Mouse (Mus musculus) liver, embryonic 16.5 days (tissue): ENCODE results near the gene Gm10642. TPM values are rescaled to one million over a fixed set of nuclear protein-coding genes. Genes with fewer than 3 reads are reported as not detected.

Source experiments
- ATAC-seq: fragments of 200-750 bp; cut with Nextera tagmentation; 2 replicates; pipeline ENCODE4 v1.8.0; 2017; ENCODE audit warnings: low read depth, mild to moderate bottlenecking, moderate number of reproducible peaks, moderate library complexity
- H3K27ac ChIP-seq: fragments of 300-500 bp; sonication (generic); 2 replicates; pipeline ENCODE4 v1.5.1; 2014; ENCODE audit warnings: mild to moderate bottlenecking, low read length
- H3K27me3 ChIP-seq: fragments of 300-500 bp; sonication (generic); 2 replicates; pipeline ENCODE4 v1.6.1; 2014; ENCODE audit warnings: low read depth, low read length, mixed read lengths; ENCODE audit not compliant: control insufficient read depth, insufficient read depth
- H3K36me3 ChIP-seq: fragments of 300-500 bp; sonication (generic); 2 replicates; pipeline ENCODE4 v1.6.1; 2014; ENCODE audit warnings: mild to moderate bottlenecking; ENCODE audit not compliant: control insufficient read depth, insufficient read depth
- H3K4me1 ChIP-seq: fragments of 300-500 bp; sonication (generic); 2 replicates; pipeline ENCODE4 v1.6.1; 2014; ENCODE audit warnings: low read depth, low read length, mixed read lengths; ENCODE audit not compliant: control insufficient read depth
- H3K4me2 ChIP-seq: fragments of 300-500 bp; sonication (generic); 2 replicates; pipeline ENCODE4 v1.6.1; 2014; ENCODE audit warnings: low read depth, low read length, mixed read lengths
- H3K4me3 ChIP-seq: fragments of 300-500 bp; sonication (generic); 2 replicates; pipeline ENCODE4 v1.5.1; 2014; ENCODE audit warnings: low read depth, mild to moderate bottlenecking, low read length
- H3K9ac ChIP-seq: fragments of 300-500 bp; sonication (generic); 2 replicates; pipeline ENCODE4 v1.6.1; 2014; ENCODE audit warnings: low read depth, low read length
- H3K9me3 ChIP-seq: fragments of 300-500 bp; sonication (generic); replicated peaks from 2 replicates; pipeline ENCODE4 v1.6.1; 2016; ENCODE audit warnings: low read length; ENCODE audit not compliant: control insufficient read depth
- WGBS: fragments of 180-500 bp; shearing (Covaris S2); extraction: QIAGEN DNeasy Blood & Tissue Kit; methylation state at CpG from one replicate; pipeline ENCODE4 v1.1.7; 2014; ENCODE audit not compliant: insufficient replicate concordance; 5-methylcytosine and 5-hydroxymethylcytosine counted together
- polyA plus RNA-seq: library from polyadenylated mRNA; unstranded; fragments of >200 nt; fragmentation: Nextera tagmentation; extraction: Ambion mirVana; gene quantifications from 2 replicates; pipeline ENCODE4 v1.2.1, GENCODE M21; 2015

The Gm10642 gene
- polyA plus RNA-seq = 0.90 and 0.92 TPM in 2 replicates

DNA sequence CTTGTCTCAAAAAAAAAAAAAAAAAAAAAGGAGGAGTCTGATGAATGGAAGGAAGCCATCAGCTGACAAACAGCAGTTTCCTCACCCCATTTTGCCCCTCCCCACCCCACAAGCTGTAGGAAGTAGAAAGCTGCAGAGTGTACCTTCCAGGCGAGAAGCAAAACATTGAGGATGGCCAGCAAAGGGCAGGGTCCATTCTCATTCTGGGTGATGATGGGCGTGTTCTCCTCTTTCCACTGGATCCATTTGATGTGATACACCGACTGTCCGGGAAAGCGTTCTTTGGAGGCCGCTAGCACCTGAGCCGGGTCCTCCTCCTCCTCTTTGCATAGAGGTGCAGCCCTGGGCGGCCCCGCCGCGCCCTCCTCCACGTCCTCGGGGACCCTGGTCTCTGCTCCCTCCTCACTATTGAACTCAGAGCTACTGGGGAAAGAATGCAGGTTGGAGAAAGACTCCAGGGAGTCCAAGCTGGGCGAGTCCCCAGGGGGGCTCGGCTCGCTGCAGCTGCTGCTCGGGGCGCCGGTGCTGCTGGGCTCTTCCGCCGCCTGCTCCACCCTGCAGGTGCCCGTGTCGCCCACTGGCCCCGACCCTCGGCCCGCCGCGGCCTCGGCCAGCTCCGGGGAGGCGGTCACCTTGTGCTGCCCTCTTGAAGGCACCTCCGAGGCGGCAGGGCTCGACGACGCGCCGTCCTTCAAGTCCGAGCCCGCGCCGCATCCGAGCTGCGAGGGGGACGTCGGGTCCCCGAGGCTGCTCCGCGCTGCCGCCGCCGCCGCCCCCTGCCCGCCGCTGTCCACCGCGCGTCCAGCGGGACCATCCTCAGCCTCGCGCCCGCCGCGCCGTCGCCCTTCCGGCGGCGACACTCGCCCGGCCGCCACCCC, at the start of gene Gm10642:
Gene Gm10642, plus strand, starts transcription at position 122 of the 878 bp plus-strand sequence.
- peak within 1 kb of the TSS; percentile 94 for H3K9ac ChIP-seq
- peak within 1 kb of the TSS; percentile 93 for H3K27ac ChIP-seq
- peaks cover 32% of the 10 kb centered on the region for H3K4me1 ChIP-seq
- ATAC-seq = peak; percentile 11
- peak within 1 kb of the TSS; percentile 73 for H3K4me2 ChIP-seq
- peaks cover 2% of the 10 kb centered on the region; the same call in 1 of the 2 replicates for H3K36me3 ChIP-seq
- WGBS = under 1% methylated on average over 72 of the region's 72 CpGs
- no peaks in the 10 kb centered on the region for H3K9me3 ChIP-seq
- H3K27me3 ChIP-seq = no peaks in the 10 kb centered on the region
- H3K4me3 ChIP-seq = peak within 1 kb of the TSS; percentile 90

DNA sequence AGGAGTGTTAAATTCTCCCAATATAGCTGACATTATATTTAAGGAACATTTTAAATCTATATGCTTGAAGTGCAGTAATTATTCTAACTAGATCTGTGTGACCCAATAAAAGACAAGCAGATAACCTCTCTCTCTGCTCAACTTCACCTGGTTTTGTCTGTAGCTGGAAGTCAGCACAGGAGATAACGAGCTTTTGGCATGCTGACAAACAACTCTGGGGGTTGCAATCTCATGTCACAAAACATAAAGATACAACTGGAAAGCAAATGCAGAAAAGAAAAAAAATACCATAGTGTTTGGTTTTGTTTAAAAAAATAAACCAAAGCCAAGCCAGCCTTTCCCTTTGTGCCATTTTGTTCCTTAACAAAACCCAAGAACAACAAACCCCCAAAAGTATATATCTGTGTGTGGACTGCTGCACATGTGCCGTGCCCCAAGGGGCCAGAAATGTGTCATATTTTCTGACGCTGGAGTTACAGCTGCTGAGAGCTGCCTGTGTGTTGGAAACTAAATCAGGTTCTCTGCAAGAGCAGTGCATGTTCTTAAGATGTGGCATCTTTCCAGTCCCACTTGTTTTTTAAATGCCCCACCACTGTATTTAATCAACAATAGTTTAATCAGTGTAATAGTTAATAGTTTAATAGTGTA, 44.9 kb upstream of the Gm10642 start:
- peaks cover 40% of the 10 kb centered on the region for H3K36me3 ChIP-seq
- WGBS = 60% methylated on average over 3 of the region's 3 CpGs

DNA sequence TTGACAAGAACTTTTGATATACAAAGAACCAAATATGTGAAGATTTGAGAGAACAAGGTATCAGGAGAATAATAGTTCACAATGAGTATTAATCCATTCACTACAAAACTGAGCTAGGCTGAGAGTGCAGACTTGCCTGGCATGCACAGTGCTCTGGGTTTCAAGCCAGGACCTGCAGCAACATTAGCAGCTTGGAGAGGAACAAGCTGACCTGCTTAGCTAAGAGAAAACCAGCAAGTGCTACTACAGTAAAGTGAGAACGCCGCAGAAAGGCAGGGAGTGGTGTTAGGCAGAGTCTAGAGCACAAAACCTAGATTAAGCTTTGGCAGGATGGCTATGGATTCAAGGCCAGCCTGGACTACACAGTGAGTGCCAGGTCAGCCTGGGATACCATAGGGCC, 26.3 kb upstream of the Gm10642 start:
- Histone ChIP-seq H3K27ac (no peak overlapping the region), H3K36me3 (peaks cover 23% of the 10 kb centered on the region), H3K4me3 (no peak overlapping the region), H3K9me3 (no peaks in the 10 kb centered on the region), H3K27me3 (no peaks in the 10 kb centered on the region), H3K4me1 (no peaks in the 10 kb centered on the region), H3K4me2 (no peak overlapping the region), H3K9ac (no peak overlapping the region)
- WGBS = 82% methylated on average over 2 of the region's 2 CpGs
- ATAC-seq = no peak

More for the DNA sequence above, 44.9 kb upstream of the Gm10642 start:
- no peaks in the 10 kb centered on the region for H3K9me3 ChIP-seq
- H3K27me3 ChIP-seq = no peaks in the 10 kb centered on the region
- no peak overlapping the region for H3K4me2 ChIP-seq
- H3K9ac ChIP-seq = no peak overlapping the region
- no peak overlapping the region for H3K4me3 ChIP-seq
- ATAC-seq = no peak
- H3K27ac ChIP-seq = no peak overlapping the region
- no peaks in the 10 kb centered on the region for H3K4me1 ChIP-seq

DNA sequence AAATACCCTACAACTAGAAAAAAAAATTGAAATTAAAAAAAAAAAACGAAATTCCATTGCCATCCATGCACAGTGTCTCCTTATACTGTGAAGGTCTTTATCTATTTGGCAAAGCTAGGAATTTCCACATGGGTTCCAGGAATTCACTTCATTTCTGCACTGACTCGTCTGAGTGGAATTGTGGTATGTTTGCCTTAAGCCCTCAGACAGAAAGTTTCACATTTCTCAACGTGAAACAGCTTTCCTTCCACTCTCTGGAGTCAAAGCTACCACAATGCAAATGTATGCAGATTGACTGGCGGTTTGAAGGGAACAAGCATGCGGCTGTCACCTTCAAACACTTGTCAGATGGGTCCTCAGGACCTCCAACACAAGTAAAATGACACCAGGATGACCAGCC, 24.4 kb upstream of the Gm10642 start:
- Histone ChIP-seq H3K4me3 (no peak overlapping the region), H3K4me2 (no peak overlapping the region), H3K27me3 (no peaks in the 10 kb centered on the region), H3K36me3 (peaks cover 12% of the 10 kb centered on the region), H3K4me1 (no peaks in the 10 kb centered on the region), H3K27ac (no peak overlapping the region), H3K9ac (no peak overlapping the region), H3K9me3 (no peaks in the 10 kb centered on the region)
- no peak for ATAC-seq
- 45% methylated on average over 5 of the region's 5 CpGs for WGBS

DNA sequence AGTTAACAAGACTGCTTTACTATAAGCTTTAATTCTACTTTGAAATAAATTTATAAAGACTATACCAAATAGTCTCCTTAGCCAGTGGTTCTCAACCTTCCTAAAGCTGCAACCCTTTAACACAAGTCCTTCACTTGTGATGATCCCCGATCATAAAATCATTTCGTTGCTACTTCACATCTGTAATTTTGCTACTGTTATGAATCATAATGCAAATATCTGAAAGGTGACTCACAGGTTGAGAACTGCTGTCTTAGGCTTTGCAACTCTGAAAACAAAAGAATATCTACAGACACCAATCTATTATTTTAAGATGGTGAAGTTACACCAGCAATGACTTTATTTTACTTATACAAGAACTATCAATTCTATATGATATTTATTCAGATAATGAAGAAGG, 19.3 kb upstream of the Gm10642 start:
- 85% methylated on average over 2 of the region's 2 CpGs for WGBS
- ATAC-seq = no peak
- Histone ChIP-seq H3K9me3 (no peaks in the 10 kb centered on the region), H3K27me3 (no peaks in the 10 kb centered on the region), H3K4me2 (no peak overlapping the region), H3K4me3 (no peak overlapping the region), H3K27ac (no peak overlapping the region), H3K9ac (no peak overlapping the region), H3K4me1 (no peaks in the 10 kb centered on the region), H3K36me3 (peaks cover 9% of the 10 kb centered on the region)

DNA sequence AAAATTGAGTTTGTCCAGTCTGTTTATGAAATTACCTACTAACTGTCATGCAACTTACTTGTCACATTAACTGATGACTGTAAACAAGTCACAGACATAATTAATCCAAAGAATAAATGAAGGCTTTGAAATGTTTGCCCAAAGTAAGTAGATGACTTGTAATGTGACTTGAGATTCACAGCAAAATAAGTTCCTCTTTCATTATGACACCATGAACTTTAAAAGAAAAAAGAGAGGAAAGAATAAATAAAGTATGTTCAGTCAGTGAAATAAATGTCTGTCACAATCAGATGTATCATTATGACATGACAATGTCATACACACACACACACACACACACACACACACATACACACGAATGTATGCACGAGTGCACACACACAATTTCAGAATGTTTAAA, 5.8 kb upstream of the Gm10642 start:
- Histone ChIP-seq H3K9me3 (no peaks in the 10 kb centered on the region), H3K4me3 (no peak overlapping the region), H3K4me1 (peaks cover 27% of the 10 kb centered on the region), H3K27me3 (no peaks in the 10 kb centered on the region), H3K36me3 (peaks cover 11% of the 10 kb centered on the region), H3K4me2 (no peak overlapping the region), H3K27ac (no peak overlapping the region), H3K9ac (no peak overlapping the region)
- no peak for ATAC-seq
- 77% methylated on average over 2 of the region's 2 CpGs for WGBS

DNA sequence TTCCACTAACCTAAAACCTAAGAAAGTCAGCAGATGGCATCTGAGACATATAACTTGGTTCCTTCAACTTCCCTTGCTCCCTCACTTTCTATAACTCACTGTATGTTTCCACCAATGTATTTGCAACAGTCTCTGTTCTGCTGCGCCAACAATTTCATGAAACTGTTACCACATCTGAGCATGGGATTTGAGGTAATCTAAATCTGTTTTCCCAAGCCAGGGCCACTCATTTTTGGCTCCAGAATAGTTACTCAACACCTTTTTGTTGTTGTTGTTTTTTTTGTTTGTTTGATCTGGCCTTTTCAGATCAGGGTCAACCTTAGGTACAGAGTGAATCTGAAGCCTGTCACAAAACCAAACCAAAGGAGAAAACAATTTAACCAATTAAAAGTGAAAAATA, 5.1 kb upstream of the Gm10642 start:
- no peak overlapping the region for H3K9ac ChIP-seq
- H3K4me1 ChIP-seq = peaks cover 27% of the 10 kb centered on the region
- no peak overlapping the region for H3K4me2 ChIP-seq
- H3K27me3 ChIP-seq = no peaks in the 10 kb centered on the region
- no peak for ATAC-seq
- peaks cover 11% of the 10 kb centered on the region for H3K36me3 ChIP-seq
- no peaks in the 10 kb centered on the region for H3K9me3 ChIP-seq
- no peak overlapping the region for H3K4me3 ChIP-seq
- no peak overlapping the region for H3K27ac ChIP-seq
- 98% methylated on average over 1 of the region's 1 CpGs for WGBS

DNA sequence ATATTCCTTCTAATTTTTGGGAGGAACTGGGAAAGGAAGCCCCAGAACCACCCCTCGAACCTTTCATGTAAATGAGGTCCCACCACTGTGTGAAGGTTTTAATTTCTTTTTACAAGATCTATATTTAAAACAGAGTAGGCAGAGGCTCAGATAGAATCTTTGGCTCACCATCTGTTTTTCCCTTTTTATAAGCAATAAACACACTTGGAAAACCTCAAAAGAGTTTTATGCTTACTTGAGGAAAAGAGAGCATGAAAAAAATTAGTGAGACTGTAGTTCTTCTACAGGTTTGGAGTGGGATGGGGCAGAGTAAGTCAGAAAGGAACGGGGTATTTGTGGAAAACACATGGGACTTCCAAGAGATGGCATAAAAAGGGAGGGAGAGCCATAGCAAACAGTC, 3.8 kb upstream of the Gm10642 start:
- Histone ChIP-seq H3K9ac (no peak overlapping the region), H3K4me3 (peak overlapping the region; percentile 14), H3K4me2 (peak overlapping the region; percentile 44; the same call in 1 of the 2 replicates)

DNA sequence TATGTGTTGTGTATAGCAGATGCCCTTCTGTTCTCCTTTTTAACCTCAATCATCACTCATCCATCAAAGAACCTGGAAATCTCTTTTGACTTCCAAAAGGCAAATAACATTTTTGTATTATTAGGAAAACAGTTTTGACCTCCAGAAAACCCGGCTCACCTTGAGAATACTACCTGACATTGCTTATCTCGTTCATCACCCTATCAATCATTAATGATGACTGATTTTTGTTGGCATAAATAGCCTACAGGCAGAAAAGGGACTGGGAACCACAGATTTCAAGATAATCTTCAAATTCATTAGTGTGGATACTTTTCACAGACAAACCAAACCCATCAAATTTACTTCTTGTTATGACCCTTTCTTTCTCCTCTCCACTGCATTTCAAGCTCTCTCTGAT, 2.2 kb upstream of the Gm10642 start:
- Histone ChIP-seq H3K4me2 (peak overlapping the region; percentile 73), H3K9ac (peak overlapping the region; percentile 38; the same call in 1 of the 2 replicates), H3K27ac (no peak overlapping the region), H3K4me1 (peaks cover 30% of the 10 kb centered on the region), H3K27me3 (no peaks in the 10 kb centered on the region), H3K4me3 (peak overlapping the region; percentile 90), H3K9me3 (no peaks in the 10 kb centered on the region), H3K36me3 (peaks cover 11% of the 10 kb centered on the region)
- ATAC-seq = no peak
- 59% methylated on average over 2 of the region's 2 CpGs for WGBS

More for the DNA sequence above, 3.8 kb upstream of the Gm10642 start:
- H3K36me3 ChIP-seq = peaks cover 11% of the 10 kb centered on the region
- 71% methylated on average over 2 of the region's 2 CpGs for WGBS
- ATAC-seq = no peak
- H3K4me1 ChIP-seq = peaks cover 27% of the 10 kb centered on the region
- H3K27me3 ChIP-seq = no peaks in the 10 kb centered on the region
- no peak overlapping the region for H3K27ac ChIP-seq
- no peaks in the 10 kb centered on the region for H3K9me3 ChIP-seq
